Mouse (Mus musculus) cerebellum, adult 2 months (tissue): Measurements from ENCODE around the gene Zfp277.

Experiments used
- CTCF ChIP-seq: fragments of 200-500 bp; IDR thresholded peaks from 2 replicates; pipeline ENCODE4 v1.5.1; 2011; ENCODE audit warnings: low read depth, mild to moderate bottlenecking, control low read depth, low read length, moderate library complexity, borderline replicate concordance; ENCODE audit not compliant: insufficient read depth
- POLR2A ChIP-seq: fragments of 200-500 bp; IDR thresholded peaks from 2 replicates; pipeline ENCODE4 v1.6.1; 2011; ENCODE audit warnings: low read length, control low read depth, borderline replicate concordance; ENCODE audit not compliant: insufficient read depth

DNA sequence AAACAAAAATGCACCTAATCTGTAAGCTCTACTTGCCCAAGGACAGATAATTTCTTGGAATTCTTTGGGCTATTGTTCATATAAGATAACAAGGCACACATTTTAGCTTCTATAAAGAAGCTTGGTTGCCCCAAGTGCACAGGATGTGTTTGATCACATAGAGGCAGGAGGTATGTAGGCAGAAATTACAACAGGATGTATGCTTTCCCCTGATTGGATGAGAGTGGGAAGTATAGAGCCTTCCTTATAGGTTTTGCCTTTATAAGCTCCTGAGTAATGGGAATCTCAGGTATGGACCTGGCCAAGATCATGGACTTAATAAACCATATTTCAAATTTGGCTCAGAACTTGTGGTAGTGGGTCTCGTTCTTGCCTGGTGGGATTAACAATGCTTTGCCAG, 20.7 kb downstream of the Zfp277 start:
- TF ChIP-seq CTCF (no peak), POLR2A (no peak)
